Mouse (Mus musculus): ENCODE data around the gene Ntf5.
"Not testable (repeated sequence)": the region's sequence is repeated elsewhere in the genome, so short reads cannot be mapped to it uniquely, and the experiment has no call there.

Gene Ntf5

DNA sequence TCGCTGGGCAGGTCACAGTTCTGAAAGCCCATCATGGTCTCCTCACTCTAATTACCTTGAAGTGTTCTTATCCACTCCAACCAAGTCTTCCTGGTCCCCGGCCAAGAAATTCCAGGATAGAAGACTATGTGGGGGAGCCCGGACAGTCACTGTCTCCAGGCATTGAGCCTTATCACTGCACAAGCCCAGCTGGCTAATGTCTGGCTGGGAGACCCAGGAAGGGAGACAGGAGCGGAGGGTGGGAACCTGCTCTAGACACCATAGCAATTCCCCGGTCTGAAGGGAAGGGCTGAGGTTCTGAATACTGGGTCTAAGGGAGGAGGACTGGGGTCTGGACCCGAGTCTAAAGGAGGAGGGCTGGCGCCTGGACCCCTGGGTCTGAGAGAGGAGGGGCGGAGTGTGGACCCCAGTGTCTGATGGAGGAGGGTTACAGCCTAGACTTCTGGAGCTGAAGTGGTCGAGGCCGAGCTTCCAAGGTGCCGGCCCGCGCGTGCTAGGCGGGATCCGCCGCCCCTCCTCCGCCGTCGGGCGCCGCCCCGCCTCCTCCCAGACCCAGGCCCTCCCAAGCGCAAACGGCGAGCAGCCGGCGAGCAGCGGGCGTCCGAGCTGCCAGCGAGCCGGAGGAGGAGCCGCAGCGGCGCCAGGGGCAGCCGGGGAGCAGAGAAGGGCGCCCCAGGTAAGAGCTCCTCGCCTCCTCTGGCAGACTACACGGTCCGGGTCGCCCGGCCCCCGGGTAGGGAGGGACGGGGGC, at the start of gene Ntf5:
Gene Ntf5 (plus strand): TSS at position 583 of the 751 bp plus-strand sequence.
- ATAC-seq (ENCODE audit: low TSS enrichment) = no peak

- ATAC-seq (ENCODE audit: low TSS enrichment) = no peak
Measured at GRCm38 (mm10) chr7:45363983-45364382, 49.5 kb upstream of the Ntf5 start.

DNA sequence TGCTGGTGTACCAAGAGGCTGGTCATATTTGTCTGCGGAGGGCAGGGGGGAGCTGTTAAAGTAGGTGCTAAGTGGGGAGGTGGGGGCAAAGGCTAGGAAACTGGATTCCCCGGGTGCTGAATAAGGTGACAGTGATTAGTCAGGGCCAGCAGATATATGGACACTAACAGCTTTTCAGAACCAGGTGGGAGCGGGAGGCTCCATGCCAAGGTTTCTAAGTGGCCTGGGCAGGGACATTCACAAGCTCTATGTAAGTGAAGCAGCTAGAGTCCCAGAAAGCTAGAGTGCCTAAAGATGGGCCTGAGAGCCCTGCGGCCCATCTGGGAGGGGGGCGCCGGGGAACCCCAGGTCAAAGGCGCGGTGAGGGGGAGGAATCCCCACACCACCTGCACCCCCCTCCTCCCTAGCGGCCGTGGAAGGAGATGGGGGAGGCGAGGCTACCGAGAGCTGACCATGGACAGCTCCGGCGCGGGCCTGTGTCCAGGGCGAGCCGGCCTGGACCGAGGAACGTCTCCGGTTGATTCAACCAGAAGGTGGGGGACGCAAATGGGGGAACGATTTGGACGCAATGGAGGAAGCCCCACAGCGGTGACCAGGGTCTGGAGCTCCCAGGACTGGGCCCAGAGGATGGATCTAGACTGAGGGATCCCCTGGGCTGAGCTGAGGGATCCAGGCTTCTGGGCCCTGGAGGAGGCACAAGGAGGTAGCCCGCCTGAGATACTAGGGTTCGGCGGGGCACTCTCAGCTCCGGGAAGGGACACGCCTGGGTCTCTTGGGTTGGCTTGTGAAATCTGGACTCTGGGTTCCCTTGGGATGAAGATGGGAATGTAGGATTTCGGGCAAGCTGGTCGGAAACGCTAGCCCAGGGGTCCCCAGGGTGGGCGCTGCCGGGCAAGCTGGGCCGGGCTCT, 47.5 kb upstream of the Ntf5 start:
- no peak for ATAC-seq (ENCODE audit: low TSS enrichment)

- ATAC-seq (ENCODE audit: low TSS enrichment) = no peak
Measured at GRCm38 (mm10) chr7:45366652-45367019, 46.9 kb upstream of the Ntf5 start, which contains the start of gene Ppfia3. Gene Ppfia3 (minus strand): TSS chr7:45367019.

DNA sequence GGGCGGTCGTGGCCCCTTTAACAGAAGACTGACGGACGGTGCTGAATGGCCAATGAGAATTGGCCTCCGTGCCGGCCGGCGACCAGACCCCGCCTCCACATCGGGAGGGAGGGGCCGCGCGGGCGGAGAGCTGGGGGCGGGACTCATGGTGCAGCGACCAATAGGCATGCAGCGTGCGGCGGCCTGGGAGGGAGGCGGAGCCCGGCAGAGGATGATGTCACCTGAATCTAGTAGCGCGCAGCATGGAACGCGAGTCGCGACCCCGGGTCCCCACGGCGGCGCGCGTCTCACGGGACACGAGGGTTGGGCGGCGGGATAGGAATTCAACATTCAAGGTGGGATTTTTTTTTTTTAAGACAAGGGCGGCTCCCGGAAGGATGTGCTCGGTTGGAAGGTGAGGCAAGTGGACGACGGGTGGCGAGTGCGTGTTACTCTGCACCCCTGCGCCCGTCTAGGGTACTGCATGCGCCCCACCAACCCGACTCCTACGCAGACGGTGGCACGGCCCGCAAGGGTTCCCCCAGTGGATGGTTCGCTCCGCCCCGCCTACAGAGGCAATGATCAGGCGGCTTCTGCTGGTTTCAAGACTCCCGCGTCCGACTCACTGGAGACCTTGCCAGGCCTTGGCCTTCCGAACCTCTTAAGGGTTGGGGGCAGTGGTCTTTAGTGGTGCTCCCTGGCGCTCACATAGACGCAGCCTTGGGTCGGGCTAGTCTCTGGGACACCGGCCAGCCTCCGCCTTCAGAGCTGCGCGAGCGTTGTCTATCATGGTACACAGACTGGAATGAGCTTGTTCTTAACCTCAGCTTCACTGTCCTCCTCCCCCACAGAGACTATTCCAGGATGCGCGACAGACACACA, 46.2 kb upstream of the Ntf5 start:
- ATAC-seq (ENCODE audit: low TSS enrichment) = peak; percentile 56

DNA sequence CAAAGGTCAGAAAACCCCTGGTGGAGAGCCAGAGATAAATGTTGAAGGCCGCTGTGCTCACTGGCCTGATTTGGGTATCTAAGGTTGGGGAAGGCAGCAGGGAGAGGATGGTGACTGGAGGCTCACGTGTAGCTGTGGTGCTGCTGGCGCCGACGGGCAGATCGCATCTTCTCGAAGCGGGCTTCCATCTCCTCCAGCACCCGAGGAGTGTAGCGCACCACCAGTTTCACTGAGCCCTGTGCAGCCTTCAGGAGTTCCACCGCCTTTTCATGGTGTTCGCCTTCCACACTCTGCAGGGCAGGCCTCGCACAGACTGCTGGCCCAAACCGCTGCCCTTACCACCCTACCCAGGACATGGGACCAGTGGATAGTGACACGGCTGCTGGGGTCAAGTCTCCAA, 45.3 kb upstream of the Ntf5 start:
- ATAC-seq (ENCODE audit: low TSS enrichment) = no peak

DNA sequence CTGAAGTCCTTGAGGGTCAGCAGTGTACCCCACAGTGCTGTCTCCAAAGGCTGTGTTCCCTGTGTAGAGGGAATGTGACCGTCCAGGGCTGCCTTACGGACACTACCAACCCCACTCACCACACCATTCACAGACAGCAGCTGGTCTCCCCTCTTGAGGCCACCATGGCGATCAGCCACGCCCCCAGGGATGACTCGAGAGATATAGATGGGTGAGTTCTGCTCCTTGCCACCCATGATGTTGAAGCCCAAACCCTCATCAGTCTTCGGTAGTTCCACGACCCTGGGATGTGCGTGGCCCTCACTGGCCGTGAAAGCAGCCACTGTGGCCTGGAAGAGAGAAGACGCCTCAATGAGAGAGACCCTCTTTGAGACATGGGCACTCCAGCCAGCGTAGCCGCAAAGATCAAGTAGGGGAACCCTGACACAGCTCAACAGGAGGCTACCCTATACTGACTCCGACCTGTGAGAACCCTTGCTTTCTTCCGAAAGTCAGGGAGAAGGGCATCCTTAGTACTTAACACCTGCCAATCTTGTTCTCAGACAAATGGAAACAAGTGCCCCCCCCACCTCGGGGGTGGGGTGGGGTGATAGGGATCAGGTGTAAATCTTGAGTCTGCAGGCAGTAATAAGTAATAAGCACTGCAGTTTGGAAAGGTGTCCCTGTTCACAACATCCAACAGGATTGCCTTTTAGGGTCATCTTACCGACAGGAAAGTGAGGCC, 44.3 kb upstream of the Ntf5 start:
- no peak for ATAC-seq (ENCODE audit: low TSS enrichment)

- ATAC-seq (ENCODE audit: low TSS enrichment) = no peak
Measured at GRCm38 (mm10) chr7:45369836-45370474, 43.5 kb upstream of the Ntf5 start.

DNA sequence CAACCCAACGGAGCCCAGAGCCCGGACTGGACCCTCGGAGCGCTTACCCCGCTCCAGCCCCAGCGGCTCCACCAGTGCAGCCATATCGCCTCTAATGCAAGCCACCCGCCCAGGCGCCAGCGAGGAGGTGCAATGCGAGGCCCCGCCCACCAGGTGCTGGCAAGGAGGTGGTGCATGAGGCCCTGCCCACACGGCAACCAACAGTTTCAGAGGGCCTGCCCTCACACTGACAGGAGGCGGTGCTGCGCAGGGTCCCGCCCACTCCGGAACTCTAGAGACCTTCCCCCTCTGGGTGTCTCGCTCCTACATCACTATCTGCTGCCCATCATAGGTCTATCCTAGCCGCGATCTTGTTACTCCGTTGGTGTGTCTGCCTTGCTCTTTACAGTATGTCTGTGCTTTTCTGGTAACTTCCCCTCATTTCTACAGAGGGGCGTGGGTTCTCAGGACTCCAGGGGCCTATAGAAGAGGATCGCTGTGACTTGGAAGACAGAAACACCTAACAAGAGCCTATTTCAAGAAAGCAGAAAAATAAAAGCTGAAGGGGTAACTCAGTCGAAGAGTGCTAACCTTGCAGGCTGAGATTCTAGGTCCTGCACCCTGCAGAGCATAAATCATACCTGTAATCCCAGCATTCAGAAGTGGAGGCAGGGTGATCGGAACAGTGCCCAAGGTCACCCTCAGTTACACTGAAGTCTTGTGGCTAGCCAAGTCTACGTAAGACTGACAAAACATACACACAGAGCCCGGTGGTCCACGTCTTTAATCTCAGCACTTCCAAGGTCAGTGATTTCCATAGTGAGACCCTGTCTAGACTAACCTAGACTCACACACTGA, 42.8 kb upstream of the Ntf5 start, which contains the start of gene Lin7b:
Gene Lin7b (minus strand): TSS at position 109 of the 837 bp plus-strand sequence.
- peak; percentile 55 for ATAC-seq (ENCODE audit: low TSS enrichment)

GRCm38 (mm10) chr7:45372371-45372770, 41.1 kb upstream of the Ntf5 start:
- ATAC-seq (ENCODE audit: low TSS enrichment) = no peak

DNA sequence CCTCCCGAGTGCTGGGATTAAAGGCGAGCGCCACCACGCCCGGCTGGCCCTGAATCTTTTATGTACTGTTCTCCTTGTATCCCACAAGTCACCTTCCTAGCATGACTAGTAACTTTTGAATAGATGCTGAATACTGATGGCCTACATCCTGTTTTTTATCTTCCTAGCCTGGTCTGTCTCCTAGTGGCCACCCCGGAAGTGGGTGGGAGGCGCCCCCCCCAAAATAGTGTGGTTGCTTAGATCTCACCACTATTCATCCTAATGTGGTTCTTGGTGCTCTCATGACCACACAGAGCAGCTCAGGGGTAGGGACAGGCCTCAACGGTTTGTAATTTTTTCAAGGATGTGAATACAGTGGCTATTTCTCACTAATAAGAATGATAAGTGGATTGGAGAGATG, 38.9 kb upstream of the Ntf5 start:
- no peak for ATAC-seq (ENCODE audit: low TSS enrichment)

DNA sequence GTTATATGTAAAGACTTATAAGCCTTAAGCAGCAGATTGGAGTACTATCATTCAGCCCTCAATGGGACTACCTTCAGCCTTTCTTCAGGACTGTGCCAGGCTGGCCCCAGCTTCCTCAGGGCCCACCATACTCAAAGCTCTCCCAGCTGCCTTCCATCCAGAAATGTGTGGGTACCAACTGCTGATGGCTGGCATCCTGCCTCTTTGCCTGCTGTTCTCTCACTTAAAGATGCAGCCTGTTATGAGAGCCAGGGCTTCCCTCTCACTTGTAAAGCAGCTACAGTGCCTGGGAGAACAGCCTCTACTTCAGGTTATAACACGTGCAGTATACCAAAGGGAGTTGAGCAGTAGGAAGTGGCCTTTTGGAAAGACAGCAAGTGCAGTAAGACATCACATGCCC, 37.4 kb upstream of the Ntf5 start:
- ATAC-seq (ENCODE audit: low TSS enrichment) = peak; percentile 76

GRCm38 (mm10) chr7:45386077-45386476, 27.4 kb upstream of the Ntf5 start:
- ATAC-seq (ENCODE audit: low TSS enrichment) = no peak

GRCm38 (mm10) chr7:45395129-45395541, 18.4 kb upstream of the Ntf5 start:
- ATAC-seq (ENCODE audit: low TSS enrichment) = peak; percentile 73

GRCm38 (mm10) chr7:45395578-45396336, 17.7 kb upstream of the Ntf5 start, which contains the start of gene Snrnp70:
Gene Snrnp70 (minus strand): TSS chr7:45395742.
- peak; percentile 98 for ATAC-seq (ENCODE audit: low TSS enrichment)

DNA sequence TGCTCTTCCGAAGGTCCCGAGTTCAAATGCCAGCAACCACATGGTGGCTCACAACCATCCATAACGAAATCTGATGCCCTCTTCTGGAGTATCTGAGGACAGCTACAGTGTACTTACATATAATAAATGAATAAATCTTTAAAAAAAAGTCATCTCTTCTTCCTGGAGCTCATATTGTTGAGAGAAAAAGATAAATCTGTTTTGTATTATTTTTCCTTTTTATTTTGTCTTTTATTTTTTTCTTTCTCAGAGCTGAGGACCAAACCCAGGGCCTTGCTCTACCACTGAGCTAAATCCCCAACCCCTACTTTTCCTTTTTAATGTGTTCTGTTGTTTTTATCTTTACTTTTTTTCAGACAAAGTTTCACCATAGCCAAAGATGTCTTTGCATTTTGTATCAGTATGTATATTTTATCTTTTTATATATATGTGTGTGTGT, 17.1 kb upstream of the Ntf5 start:
- ATAC-seq (ENCODE audit: low TSS enrichment) = not testable (repeated sequence)

DNA sequence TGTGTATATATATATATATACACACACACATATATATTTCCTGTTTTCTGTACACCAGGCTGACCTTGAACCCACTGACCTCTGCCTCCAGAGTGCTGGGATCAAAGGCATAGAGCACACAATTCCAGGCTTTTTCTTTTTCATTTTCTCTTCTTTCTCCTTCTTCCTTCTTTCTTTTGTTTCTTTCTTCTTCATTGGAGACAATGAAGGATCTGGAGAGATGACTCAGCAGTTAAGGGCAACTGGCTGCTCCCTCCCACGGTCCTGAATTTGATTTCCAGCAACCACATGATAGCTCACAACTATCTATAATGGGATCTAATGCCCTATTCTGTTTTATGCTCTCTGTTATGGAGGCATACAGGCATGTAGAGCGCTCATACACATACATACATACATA, 16.7 kb upstream of the Ntf5 start:
- no peak for ATAC-seq (ENCODE audit: low TSS enrichment)

DNA sequence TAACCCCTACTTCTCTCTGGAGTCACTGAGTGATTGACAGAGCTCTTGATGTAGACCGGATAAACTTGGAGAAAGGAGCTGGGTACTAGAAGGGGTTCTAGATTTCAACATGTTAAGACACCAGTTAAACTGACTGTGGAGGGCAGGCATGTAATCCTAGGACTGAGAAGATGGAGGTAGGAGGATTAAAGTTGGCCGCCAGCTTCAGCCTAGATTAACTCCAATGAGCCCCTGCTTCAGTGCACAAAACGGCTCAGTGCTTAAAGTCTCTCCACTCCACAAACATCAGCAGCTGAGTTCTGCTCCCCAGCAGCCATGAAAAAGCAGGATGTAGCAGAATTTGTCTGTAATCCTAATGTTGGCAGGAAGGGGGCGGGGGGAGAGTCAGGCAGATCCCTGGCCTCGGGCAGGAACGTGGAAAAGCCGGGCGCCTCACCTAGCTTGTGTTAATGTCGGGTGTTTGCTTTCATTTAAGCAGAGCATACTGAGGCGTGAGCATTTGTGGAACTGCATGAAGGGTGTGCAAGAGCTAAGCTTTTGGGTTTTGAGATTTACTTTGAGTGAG, 11.9 kb upstream of the Ntf5 start:
- no peak for ATAC-seq (ENCODE audit: low TSS enrichment)
